Mouse (Mus musculus) heart, postnatal 14 days (tissue): ENCODE results near the gene Gm21118. TPM values are rescaled to one million over a fixed set of nuclear protein-coding genes. Genes with fewer than 3 reads are reported as not detected.
"Not testable (repeated sequence)": the region's sequence is repeated elsewhere in the genome, so short reads cannot be mapped to it uniquely, and the experiment has no call there.

Source experiments
- DNase-seq, 2 experiments: peaks; one replicate each; pipeline ENCODE4 v3.0.0; 2021 to 2022
- intact Hi-C: fragments of 180-260 bp; cut with DNase I; formaldehyde crosslinking; loops from one replicate; pipeline ENCODE4 v1.15.1; 2025
- long read RNA-seq, 2 experiments: library from polyadenylated mRNA; stranded (forward); transcript quantifications; one replicate each; pipeline ENCODE4 v2.0.0; 2021
- total RNA-seq, 2 experiments: library from RNA; stranded (reverse); gene quantifications; 2 replicates each; pipeline ENCODE4 v1.2.3; 2021

The Gm21118 gene
- total RNA-seq = not detected
- long read RNA-seq, experiment 1 = 0 reads
- long read RNA-seq, experiment 2 = 0 reads

DNA sequence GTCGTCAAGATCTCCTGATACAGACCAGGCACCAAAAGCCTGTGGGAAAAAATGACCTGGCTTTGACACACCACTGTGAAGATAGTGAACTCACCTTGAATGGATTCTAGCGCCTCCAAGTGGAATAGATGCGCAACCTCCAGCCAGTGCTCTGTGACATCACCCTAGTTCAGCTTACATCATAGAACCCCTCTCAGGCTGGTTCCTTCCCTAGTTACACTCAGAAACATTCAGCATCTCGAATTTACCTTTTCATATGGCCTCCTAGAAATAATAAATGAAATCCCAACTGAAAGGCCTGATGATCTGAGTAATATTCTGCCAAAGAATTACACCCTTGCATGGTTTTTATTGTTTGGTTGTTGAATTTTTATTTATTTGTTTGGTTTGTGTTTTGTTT lies at the start of gene Gm21118:
TSS of gene Gm21118 (minus strand) at position 101 of the 400 bp plus-strand sequence.
- DNase-seq, intact Hi-C loops: not testable (repeated sequence)

DNA sequence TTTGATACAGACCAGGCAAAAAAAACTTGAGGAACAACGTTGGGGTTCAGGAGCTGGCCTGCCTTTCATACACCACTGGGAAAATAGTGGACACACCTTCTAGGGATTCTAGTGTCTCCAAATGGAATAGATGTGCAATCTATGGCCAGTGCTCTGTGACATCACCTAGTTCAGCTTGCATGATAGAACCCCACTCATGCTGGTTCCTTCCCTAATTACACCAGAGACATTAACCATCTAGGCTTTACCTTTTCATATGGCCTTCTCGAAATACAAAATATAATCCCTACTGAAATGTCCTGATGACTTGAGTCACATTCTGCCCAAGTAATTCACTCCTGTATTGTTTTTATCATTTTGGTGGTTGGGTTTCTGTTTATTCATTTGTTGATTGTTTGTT lies 29.7 kb upstream of the Gm21118 start, which contains the start of the genes Gm29423 and Gm29644:
TSS of gene Gm29423 (minus strand) at position 101 of the 400 bp plus-strand sequence.
TSS of gene Gm29644 (minus strand) at position 157 of the 400 bp plus-strand sequence.
- intact Hi-C loops, DNase-seq: not testable (repeated sequence)

Other genes starting within 250 kb of the Gm21118 start
- gene Gm29423, start 29.6 kb upstream of the Gm21118 start, total RNA-seq = not detected
- gene Gm29644, start 29.7 kb upstream of the Gm21118 start, total RNA-seq = not detected
- not detected for gene Gm20888, start 168.2 kb upstream of the Gm21118 start, total RNA-seq